Mouse (Mus musculus) liver, postnatal 0 days (tissue): ENCODE data around the gene Pde4d.

Source experiments
- CTCF ChIP-seq: sonication (generic); IDR thresholded peaks from 2 replicates; pipeline ENCODE4 v1.5.1; 2016; ENCODE audit warnings: antibody characterized with exemption, low read depth
- EP300 ChIP-seq: IDR thresholded peaks from 2 replicates; pipeline ENCODE4 v1.6.1; 2016; ENCODE audit warnings: antibody characterized with exemption, low read depth, mild to moderate bottlenecking

- no peak for TF ChIP-seq CTCF
- TF ChIP-seq EP300, result no peak
Measured at GRCm38 (mm10) chr13:109864311-109864710, 1414.6 kb downstream of the Pde4d start.
